Mouse (Mus musculus) testis, adult 2 months (tissue): ENCODE measurements around the gene Hivep2. TPM values are rescaled to one million over a fixed set of nuclear protein-coding genes. Genes with fewer than 3 reads are reported as not detected.

Experiments used
- H3K27ac ChIP-seq: fragments of 200-500 bp; 2 replicates; pipeline ENCODE4 v1.5.1; 2012; ENCODE audit warnings: low read depth, low read length; ENCODE audit not compliant: control insufficient read depth, insufficient read depth
- H3K27me3 ChIP-seq: fragments of 200-500 bp; 2 replicates; pipeline ENCODE4 v1.6.1; 2012; ENCODE audit warnings: mild to moderate bottlenecking, low read length, moderate library complexity; ENCODE audit not compliant: control insufficient read depth, insufficient read depth
- H3K36me3 ChIP-seq: fragments of 200-500 bp; 2 replicates; pipeline ENCODE4 v1.6.1; 2012; ENCODE audit warnings: mild to moderate bottlenecking, low read length; ENCODE audit not compliant: control insufficient read depth, insufficient read depth
- H3K4me1 ChIP-seq: fragments of 200-500 bp; 2 replicates; pipeline ENCODE4 v1.6.1; 2012; ENCODE audit warnings: low read length; ENCODE audit not compliant: control insufficient read depth, insufficient read depth
- H3K4me3 ChIP-seq: fragments of 200-500 bp; 2 replicates; pipeline ENCODE4 v1.5.1; 2012; ENCODE audit warnings: low read depth, mild to moderate bottlenecking, low read length, moderate library complexity, mixed read lengths; ENCODE audit not compliant: control insufficient read depth
- CTCF ChIP-seq: fragments of 200-500 bp; IDR thresholded peaks from 2 replicates; pipeline ENCODE4 v1.5.1; 2012; ENCODE audit warnings: low read depth, mild to moderate bottlenecking, inconsistent platforms, low read length, moderate library complexity; ENCODE audit not compliant: control insufficient read depth, insufficient read depth, insufficient replicate concordance
- POLR2A ChIP-seq: fragments of 200-500 bp; IDR thresholded peaks from 2 replicates; pipeline ENCODE4 v1.6.1; 2012; ENCODE audit warnings: low read depth, mild to moderate bottlenecking, inconsistent platforms, low read length, moderate library complexity; ENCODE audit not compliant: control insufficient read depth
- polyA plus RNA-seq: library from polyadenylated mRNA; depleted of rRNA; stranded (reverse); fragments of >200 nt; gene quantifications from 2 replicates; pipeline ENCODE4 v1.2.3, GENCODE M21; 2012

Gene Hivep2
- polyA plus RNA-seq, 1 experiment, result 0.88 TPM

GRCm38 (mm10) chr10:14191202-14191601, 225.3 kb downstream of the Hivep2 start:
- Histone ChIP-seq H3K4me3 (no peak overlapping the region), H3K4me1 (no peaks in the 10 kb centered on the region), H3K27ac (no peak overlapping the region), H3K27me3 (no peaks in the 10 kb centered on the region), H3K36me3 (no peaks in the 10 kb centered on the region)
- no peak for TF ChIP-seq CTCF
- TF ChIP-seq POLR2A, result no peak

- Histone ChIP-seq H3K27me3 (no peaks in the 10 kb centered on the region), H3K4me3 (no peak overlapping the region), H3K36me3 (no peaks in the 10 kb centered on the region), H3K4me1 (no peaks in the 10 kb centered on the region), H3K27ac (no peak overlapping the region)
- TF ChIP-seq POLR2A (no peak), CTCF (no peak)
Measured at GRCm38 (mm10) chr10:14192156-14192555, 226.3 kb downstream of the Hivep2 start.

- no peak overlapping the region for H3K27ac ChIP-seq
- no peak overlapping the region for H3K4me3 ChIP-seq
- no peaks in the 10 kb centered on the region for H3K4me1 ChIP-seq
- H3K36me3 ChIP-seq, result no peaks in the 10 kb centered on the region
- no peaks in the 10 kb centered on the region for H3K27me3 ChIP-seq
- no peak for TF ChIP-seq POLR2A
Measured at GRCm38 (mm10) chr10:14193702-14194101, 227.8 kb downstream of the Hivep2 start.

GRCm38 (mm10) chr10:14195778-14196650, 230.1 kb downstream of the Hivep2 start:
- Histone ChIP-seq H3K4me1 (no peaks in the 10 kb centered on the region), H3K27ac (no peak overlapping the region), H3K27me3 (no peaks in the 10 kb centered on the region), H3K4me3 (no peak overlapping the region), H3K36me3 (no peaks in the 10 kb centered on the region)
- TF ChIP-seq CTCF, result no peak

GRCm38 (mm10) chr10:14196785-14197184, 230.9 kb downstream of the Hivep2 start:
- Histone ChIP-seq H3K4me1 (no peaks in the 10 kb centered on the region), H3K27ac (no peak overlapping the region), H3K4me3 (no peak overlapping the region), H3K36me3 (no peaks in the 10 kb centered on the region), H3K27me3 (no peaks in the 10 kb centered on the region)
- no peak for TF ChIP-seq POLR2A
- no peak for TF ChIP-seq CTCF

- H3K4me3 ChIP-seq, result no peak overlapping the region
- no peaks in the 10 kb centered on the region for H3K27me3 ChIP-seq
- H3K36me3 ChIP-seq, result no peaks in the 10 kb centered on the region
- H3K27ac ChIP-seq, result no peak overlapping the region
- H3K4me1 ChIP-seq, result no peaks in the 10 kb centered on the region
- TF ChIP-seq POLR2A, result no peak
- no peak for TF ChIP-seq CTCF
Measured at GRCm38 (mm10) chr10:14197261-14197660, 231.4 kb downstream of the Hivep2 start.

- Histone ChIP-seq H3K4me3 (no peak overlapping the region), H3K36me3 (no peaks in the 10 kb centered on the region), H3K27ac (no peak overlapping the region), H3K4me1 (no peaks in the 10 kb centered on the region), H3K27me3 (no peaks in the 10 kb centered on the region)
- TF ChIP-seq CTCF (no peak), POLR2A (no peak)
Measured at GRCm38 (mm10) chr10:14199332-14199731, 233.5 kb downstream of the Hivep2 start.
